ENCODE assay signal across 12 mouse cellular contexts in genomic region chr13:21033176-21033575, GRCm38 (mm10). TPM values are rescaled to one million over a fixed set of nuclear protein-coding genes. Genes with fewer than 3 reads are reported as not detected.
DNase-seq lines count a peak whose midpoint lies in the region; ATAC-seq lines count a peak whose summit lies in the region.
"Had no signal": no experiment of that assay in that cellular context is flagged by ENCODE, and none has a peak within 500 bp of the region (broad histone marks: within the 10 kb centered on the region; RNA-seq: fewer than 3 reads in every experiment).

No protein-coding gene starts in this region.

- no peak for ATAC-seq in megakaryocyte, adult 5-6 weeks (ENCODE audit: poor library complexity, severe bottlenecking)
- peak; percentile 79; the same call in 1 of the 2 replicates for ATAC-seq in forebrain, embryonic 14.5 days

- peak overlapping the region; percentile 53 for H3K4me3 ChIP-seq in megakaryocyte, embryonic 14.5 days (replicated peaks)
- no peak overlapping the region for H3K4me3 ChIP-seq in forebrain, embryonic 14.5 days (ENCODE audit: low read depth, low read length)
- H3K4me3 ChIP-seq: erythroblast, embryonic 14.5 days had no signal

- no peak overlapping the region for H3K4me2 ChIP-seq in forebrain, embryonic 14.5 days (ENCODE audit: low read length)

- H3K9ac ChIP-seq in forebrain, embryonic 14.5 days (ENCODE audit: low read length), result no peak overlapping the region

- H3K9me3 ChIP-seq in megakaryocyte, embryonic 14.5 days, result peaks cover 4% of the 10 kb centered on the region; the same call in 1 of the 2 replicates
- H3K9me3 ChIP-seq in forebrain, embryonic 14.5 days (replicated peaks; ENCODE audit: control insufficient read depth, low read length), result no peaks in the 10 kb centered on the region

- no peaks in the 10 kb centered on the region for H3K36me3 ChIP-seq in megakaryocyte, embryonic 14.5 days (replicated peaks; ENCODE audit: low read length)
- no peaks in the 10 kb centered on the region for H3K36me3 ChIP-seq in forebrain, embryonic 14.5 days (ENCODE audit: control insufficient read depth, insufficient read depth, low read length)

- no peak overlapping the region for H3K27ac ChIP-seq in forebrain, embryonic 14.5 days (ENCODE audit: low read depth, low read length)

- no peaks in the 10 kb centered on the region for H3K27me3 ChIP-seq in megakaryocyte, embryonic 14.5 days (replicated peaks)
- no peaks in the 10 kb centered on the region for H3K27me3 ChIP-seq in forebrain, embryonic 14.5 days (replicated peaks; ENCODE audit: control insufficient read depth, insufficient read depth, low read length)

- intact Hi-C loops in left cerebral cortex, postnatal 10 days (cut with DNase I), result loop anchor here (10.0 kb wide), 2 partner anchors 428 to 558 kb away; no protein-coding TSS in a partner anchor
- intact Hi-C loops in gastrocnemius, postnatal 14 days (cut with DNase I; ENCODE audit: low total_unique reads), result no loop called here

- no peaks in the 10 kb centered on the region for H3K4me1 ChIP-seq in megakaryocyte, embryonic 14.5 days
- H3K4me1 ChIP-seq in forebrain, embryonic 14.5 days (ENCODE audit: control insufficient read depth, insufficient read depth, low read length), result no peaks in the 10 kb centered on the region

- WGBS in forebrain, embryonic 14.5 days, result 58% methylated on average over 3 of the region's 3 CpGs

- peak; percentile 65 for DNase-seq in forebrain, embryonic 14.5 days (ENCODE audit: low spot score)
- peak; percentile 8 to 31 for DNase-seq in left cerebral cortex, postnatal 10 days (ENCODE audit: extremely low spot score in 1 of 2, low spot score in 2 of 2)
- DNase-seq in right cerebral cortex, postnatal 25 days, result peak; percentile 25
- no peak for DNase-seq in ovary, postnatal 14 days (ENCODE audit: low spot score)
- DNase-seq in gastrocnemius, adult 18-20 months (ENCODE audit: low spot score), result no peak
- DNase-seq in gastrocnemius, postnatal 14 days, result no peak

RNA-seq across cellular contexts. Expression of gene Olfr1370, which starts 41.6 kb away (rescaled TPM):
- not detected in 2 replicates for polyA plus RNA-seq in megakaryocyte, embryonic 14.5 days (2012; ENCODE audit: insufficient read depth, low replicate concordance)
- not detected in 2 replicates for total RNA-seq in megakaryocyte, adult 5-6 weeks (2015)
- total RNA-seq in megakaryocyte, adult 5-6 weeks (2017), result not detected in 2 replicates
- polyA plus RNA-seq in forebrain, embryonic 14.5 days (2014; fragmentation: Nextera tagmentation; extraction: Ambion mirVana), result not detected in 2 replicates
- total RNA-seq in left cerebral cortex, postnatal 10 days (2021), result not detected
- total RNA-seq in gastrocnemius, adult 18-20 months (2021), result not detected
- not detected for total RNA-seq in gastrocnemius, postnatal 14 days (2021)
- polyA plus RNA-seq: erythroblast, embryonic 14.5 days; heart, postnatal 0 days; limb, embryonic 11.5 days; stomach, embryonic 14.5 days had no signal

Comparison
In these comparisons a context has a peak if more than half of its experiments do, and no peak if none do; other contexts are left out.
1. DNase-seq: peak in forebrain, embryonic 14.5 days (single experiment), left cerebral cortex, postnatal 10 days (2 of 2) and right cerebral cortex, postnatal 25 days (single experiment); none in ovary, postnatal 14 days (single experiment), gastrocnemius, adult 18-20 months (single experiment) and gastrocnemius, postnatal 14 days (single experiment).